Mouse (Mus musculus) macrophage (primary cell): ENCODE measurements around the gene Ntpcr. TPM values are rescaled to one million over a fixed set of nuclear protein-coding genes. Genes with fewer than 3 reads are reported as not detected.

Source experiments
- H3K27ac ChIP-seq: fragments of 350-480 bp; formaldehyde crosslinking; 2 replicates; pipeline ENCODE4 v1.9.0; 2021
- H3K36me3 ChIP-seq: fragments of 350-480 bp; formaldehyde crosslinking; 2 replicates; pipeline ENCODE4 v1.9.0; 2021; ENCODE audit errors: inconsistent target
- H3K4me3 ChIP-seq: fragments of 350-480 bp; formaldehyde crosslinking; 2 replicates; pipeline ENCODE4 v1.9.0; 2021; ENCODE audit errors: inconsistent target
- H3K79me2 ChIP-seq: fragments of 350-480 bp; formaldehyde crosslinking; 2 replicates; pipeline ENCODE4 v1.9.0; 2021; ENCODE audit errors: inconsistent target
- WGBS: methylation state at CpG from one replicate; pipeline ENCODE4 v1.1.7; 2026; ENCODE audit warnings: inconsistent platforms; ENCODE audit not compliant: missing documents; 5-methylcytosine and 5-hydroxymethylcytosine counted together
- polyA plus RNA-seq: library from polyadenylated mRNA; stranded (reverse); fragments of 250-400 nt; gene quantifications from 3 replicates; pipeline ENCODE4 v1.2.4, GENCODE M21; 2018; ENCODE audit warnings: inconsistent platforms
- total RNA-seq, 78 experiments: library from RNA; depleted of rRNA; stranded (reverse); fragments of 250-400 nt; gene quantifications; 1 replicate in 9 of 78; 2 replicates in 24 of 78; 3 replicates in 43 of 78; 4 replicates in 2 of 78; pipeline ENCODE4 v1.2.4; 2018; ENCODE audit warnings: inconsistent platforms in 56 of 78

The Ntpcr gene
- total RNA-seq (2018; cell fraction: chromatin; rRNA removed): 10 to 100 TPM in 17 of 26 experiments, 1 to 10 TPM in 9; 1.2 to 39.1 (median 15.2) TPM
- total RNA-seq (2018; cell fraction: cytosol; rRNA removed): 10 to 100 TPM; 20.8 to 49.8 (median 34.0) TPM
- 10 to 100 TPM in 21 of 26 experiments, 1 to 10 TPM in 5; 5.5 to 45.9 (median 15.3) TPM for total RNA-seq (2018; cell fraction: nucleus; rRNA removed)
- polyA plus RNA-seq: 20.0 to 70.1 TPM (median 33.8 TPM) in 3 replicates

DNA sequence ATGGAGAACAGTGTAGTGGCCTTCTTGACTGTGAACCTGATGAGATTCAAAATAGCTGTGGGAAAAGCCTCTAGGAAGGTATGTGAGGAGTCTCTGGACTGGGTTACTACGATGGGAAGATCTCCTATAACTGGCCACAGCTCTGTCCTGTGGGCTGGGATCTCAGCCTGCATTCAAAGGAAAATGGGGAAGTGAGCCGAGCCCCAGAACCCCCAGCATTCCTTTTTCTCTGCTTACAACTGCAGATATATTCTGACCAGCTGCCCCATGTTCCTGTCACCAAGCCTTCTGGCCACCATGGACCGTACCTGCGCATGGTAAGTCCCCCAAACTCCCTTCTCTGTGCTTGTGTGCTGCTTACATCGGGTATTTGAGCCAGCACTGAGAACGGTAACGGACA lies at the start of gene Ntpcr:
Gene Ntpcr, plus strand, starts transcription at position 218 of the 400 bp plus-strand sequence.
- Histone ChIP-seq H3K79me2 (peaks cover 5% of the 10 kb centered on the region; the same call in 1 of the 2 replicates), H3K4me3 (no peak within 1 kb of the TSS), H3K27ac (peak within 1 kb of the TSS; percentile 22; the same call in 1 of the 2 replicates), H3K36me3 (no peaks in the 10 kb centered on the region)
- 56% methylated on average over 7 of the region's 7 CpGs for WGBS

DNA sequence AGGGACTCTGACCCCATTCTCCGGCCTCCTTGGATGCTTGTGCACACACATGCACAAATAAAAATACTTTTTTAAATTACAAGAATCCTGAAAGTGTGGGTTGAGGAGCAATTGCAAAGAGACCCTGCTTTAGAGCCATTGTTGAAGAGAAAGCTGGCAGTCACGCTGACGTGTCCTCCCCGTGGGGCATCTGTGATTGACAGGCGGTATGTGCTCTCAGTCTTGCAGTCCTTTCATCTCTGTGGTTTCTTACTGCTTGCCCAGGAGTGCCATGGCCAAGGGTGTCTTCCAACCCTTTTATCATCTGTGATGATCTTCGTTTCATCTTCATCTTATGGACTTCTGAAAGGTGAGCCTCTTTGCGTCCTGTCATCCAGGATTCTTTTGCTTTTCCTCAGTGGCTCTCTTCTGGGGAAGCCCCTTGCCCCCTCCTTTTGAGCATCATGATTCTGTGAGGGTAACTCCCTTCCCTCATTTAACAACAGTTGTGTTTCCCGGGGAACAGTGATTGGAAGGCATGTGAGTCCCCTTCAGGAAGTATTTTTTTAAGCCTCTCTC lies 48.8 kb upstream of the Ntpcr start:
- 81% methylated on average over 8 of the region's 8 CpGs for WGBS
- no peak overlapping the region for H3K4me3 ChIP-seq
- no peaks in the 10 kb centered on the region for H3K79me2 ChIP-seq
- no peak overlapping the region for H3K27ac ChIP-seq
- no peaks in the 10 kb centered on the region for H3K36me3 ChIP-seq

DNA sequence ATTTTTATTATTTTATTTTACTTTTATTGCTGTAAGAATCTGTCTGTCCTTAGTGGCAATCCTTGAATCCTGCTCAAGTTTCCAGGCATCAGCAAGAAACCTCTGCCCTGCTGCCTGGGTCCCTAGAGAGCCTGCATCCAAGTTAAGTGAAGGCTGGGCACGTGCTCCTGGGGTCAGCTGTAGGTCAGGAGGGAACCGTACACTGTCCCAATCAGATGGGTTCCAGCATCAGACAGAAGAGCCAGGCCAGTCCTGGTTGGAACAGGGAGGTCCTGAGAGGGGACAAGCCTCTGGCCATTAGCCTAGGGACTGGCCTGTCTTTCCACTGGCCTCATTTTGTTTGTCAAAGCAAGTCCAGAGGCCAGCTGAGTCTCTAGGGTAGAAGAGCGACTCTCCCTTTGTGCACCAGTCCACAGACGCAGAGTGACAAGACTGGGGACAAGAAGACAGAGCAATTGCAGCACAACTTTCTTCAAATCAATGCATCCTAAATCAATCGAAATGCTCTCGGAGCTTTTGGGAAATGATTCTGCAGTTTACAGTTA lies 44.5 kb upstream of the Ntpcr start:
- H3K4me3 ChIP-seq: no peak overlapping the region
- no peaks in the 10 kb centered on the region for H3K36me3 ChIP-seq
- H3K27ac ChIP-seq: no peak overlapping the region
- 81% methylated on average over 6 of the region's 6 CpGs for WGBS
- H3K79me2 ChIP-seq: no peaks in the 10 kb centered on the region

DNA sequence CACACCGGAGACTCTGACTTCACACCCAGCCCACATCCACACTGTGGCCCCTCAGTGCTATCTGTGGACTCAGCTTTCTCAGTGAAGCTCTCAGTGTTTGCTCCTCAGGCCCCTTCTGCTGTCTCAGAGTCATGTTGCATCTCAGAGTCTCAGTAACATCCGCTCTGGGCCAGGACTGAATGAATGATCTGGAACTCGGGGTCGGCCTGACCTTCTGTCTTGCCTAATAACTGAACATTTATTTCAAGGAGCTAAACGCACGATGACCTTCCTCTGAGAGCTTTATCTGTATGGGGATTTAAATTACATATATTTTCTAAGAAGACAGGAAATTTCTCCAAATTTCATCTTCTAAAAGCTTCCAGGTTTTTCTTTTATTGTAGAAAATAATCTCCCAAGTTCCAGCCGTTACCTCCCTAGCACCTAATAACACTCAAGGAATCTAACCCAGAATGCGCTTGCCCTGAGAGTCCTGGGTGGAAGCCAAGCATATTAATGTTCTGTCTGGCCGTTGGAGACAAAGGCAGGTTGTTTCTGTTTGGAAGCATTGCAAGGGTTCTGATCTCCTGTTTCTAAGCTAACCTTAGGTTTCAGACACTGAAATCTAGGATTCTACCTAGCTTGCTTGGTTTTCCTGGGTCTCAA lies 43.4 kb upstream of the Ntpcr start:
- Histone ChIP-seq H3K4me3 (no peak overlapping the region), H3K79me2 (no peaks in the 10 kb centered on the region), H3K27ac (no peak overlapping the region), H3K36me3 (no peaks in the 10 kb centered on the region)
- WGBS: 79% methylated on average over 9 of the region's 9 CpGs

DNA sequence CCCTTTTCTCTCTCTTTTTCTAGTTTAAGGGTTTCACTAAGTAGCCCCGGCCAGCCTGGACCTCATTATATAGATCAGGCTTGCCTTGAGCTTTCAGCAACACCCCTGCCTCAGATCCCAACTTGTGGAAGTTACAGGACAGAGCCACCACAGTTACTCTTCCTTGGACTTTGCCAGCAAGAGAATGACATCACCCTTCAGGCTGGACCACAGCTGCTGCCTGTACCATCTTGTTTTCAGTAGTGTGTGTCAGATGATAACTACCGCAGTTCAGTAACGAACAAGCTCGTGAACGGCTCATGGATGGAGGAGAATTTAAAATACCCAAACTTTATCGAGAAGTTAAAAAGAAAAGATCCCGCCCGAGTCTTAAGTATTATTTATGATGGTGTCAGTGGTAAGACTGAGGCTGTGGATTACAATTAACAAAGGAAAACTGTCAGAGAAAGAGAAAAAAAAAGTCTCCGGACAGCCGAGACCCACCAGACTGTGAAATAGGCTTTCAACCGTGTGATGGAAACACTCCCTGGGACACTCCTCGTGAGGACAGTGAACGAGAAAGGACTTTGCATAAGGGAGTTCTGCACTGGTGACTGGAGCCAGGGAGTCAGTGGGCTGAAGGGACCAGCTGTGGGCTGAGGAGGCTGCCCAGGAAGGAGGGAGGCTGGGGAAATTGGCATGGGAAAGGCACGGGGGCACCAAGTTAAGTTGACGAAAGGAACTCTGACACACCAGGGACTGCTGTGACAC lies 39.4 kb upstream of the Ntpcr start:
- WGBS: 89% methylated on average over 15 of the region's 15 CpGs

DNA sequence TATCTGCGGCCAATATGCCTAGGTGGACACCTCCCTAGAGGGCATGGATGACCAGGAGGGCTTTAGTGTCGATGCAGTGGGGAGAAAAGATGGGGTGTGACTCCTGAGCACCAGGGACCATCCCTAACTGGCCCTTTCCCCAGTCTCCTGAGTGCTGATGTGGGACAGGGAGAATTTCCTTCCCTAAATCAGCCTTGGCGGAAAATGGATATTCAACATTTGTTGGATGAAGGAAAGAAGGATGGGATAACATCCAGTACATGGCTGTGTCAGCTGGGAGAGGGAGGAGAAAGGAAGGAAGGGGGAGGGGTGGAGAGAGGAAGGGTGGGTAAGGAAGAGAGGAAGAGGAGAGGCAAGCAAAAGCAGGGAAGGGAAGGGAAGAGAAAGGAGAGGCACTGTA lies 38.8 kb upstream of the Ntpcr start:
- H3K27ac ChIP-seq: no peak overlapping the region
- 87% methylated on average over 3 of the region's 3 CpGs for WGBS
- no peaks in the 10 kb centered on the region for H3K36me3 ChIP-seq
- H3K4me3 ChIP-seq: no peak overlapping the region
- H3K79me2 ChIP-seq: no peaks in the 10 kb centered on the region

More for the DNA sequence above, 39.4 kb upstream of the Ntpcr start:
- Histone ChIP-seq H3K4me3 (no peak overlapping the region), H3K79me2 (no peaks in the 10 kb centered on the region), H3K36me3 (no peaks in the 10 kb centered on the region), H3K27ac (no peak overlapping the region)

DNA sequence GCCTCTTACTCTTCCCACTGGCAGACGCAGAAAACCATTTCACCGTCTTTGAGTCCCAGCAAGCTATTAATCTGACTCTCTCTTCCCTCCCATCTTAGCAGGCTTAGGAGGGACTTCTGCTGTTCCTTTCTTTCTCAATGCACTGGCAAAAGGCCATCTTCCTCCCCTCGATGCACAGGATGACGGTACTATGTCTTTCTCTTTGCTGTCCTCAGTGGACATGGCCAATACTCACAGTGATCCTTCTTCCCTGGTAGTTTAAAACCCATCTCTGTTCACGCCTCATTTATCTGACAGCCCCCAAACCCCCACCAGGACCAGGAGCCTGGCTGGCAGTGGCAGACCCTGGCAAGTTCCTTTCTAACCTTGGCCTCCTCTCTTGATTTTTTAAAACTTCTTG lies 37.3 kb upstream of the Ntpcr start:
- WGBS: 69% methylated on average over 5 of the region's 5 CpGs
- no peaks in the 10 kb centered on the region for H3K79me2 ChIP-seq
- no peak overlapping the region for H3K4me3 ChIP-seq
- H3K27ac ChIP-seq: no peak overlapping the region
- H3K36me3 ChIP-seq: no peaks in the 10 kb centered on the region

DNA sequence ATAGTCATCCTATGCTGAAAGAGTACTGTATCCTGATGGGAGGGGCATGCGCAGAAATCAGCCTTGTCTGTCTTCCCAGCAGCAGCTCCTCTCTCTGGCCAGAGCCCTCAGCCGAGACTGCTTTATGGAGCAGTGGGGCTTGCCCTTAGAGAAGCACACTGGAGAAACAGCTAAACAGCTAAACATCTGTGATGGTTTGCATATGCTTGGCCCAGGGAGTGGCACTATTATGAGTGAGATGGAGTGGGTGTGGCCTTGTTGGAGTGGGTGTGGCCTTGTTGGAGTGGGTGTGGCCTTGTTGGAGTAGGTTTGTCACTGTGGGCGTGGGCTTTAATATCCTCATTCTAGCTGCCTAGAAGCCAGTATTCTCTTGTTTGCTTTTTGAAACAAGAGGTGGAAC lies 36.6 kb upstream of the Ntpcr start:
- WGBS: 100% methylated on average over 2 of the region's 3 CpGs
- Histone ChIP-seq H3K79me2 (no peaks in the 10 kb centered on the region), H3K36me3 (no peaks in the 10 kb centered on the region), H3K4me3 (no peak overlapping the region), H3K27ac (no peak overlapping the region)

DNA sequence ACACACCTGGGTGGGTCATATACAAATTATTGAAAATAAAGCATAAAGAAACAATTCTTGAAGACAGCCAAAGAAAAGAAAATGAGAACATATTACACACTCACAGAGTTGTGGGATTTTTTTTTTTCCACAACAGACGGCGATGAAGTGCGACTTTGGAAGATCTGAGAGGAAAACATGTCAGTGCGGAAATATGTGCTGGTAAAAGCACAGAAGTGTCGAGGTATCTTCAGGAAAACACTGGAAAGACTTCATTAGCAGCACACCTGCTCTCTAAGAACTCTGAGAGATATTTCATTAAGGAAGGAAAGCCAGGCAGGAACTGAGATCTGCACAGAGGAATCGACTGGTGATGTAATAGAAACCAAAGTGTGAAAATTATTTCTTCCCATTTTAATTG lies 33.8 kb upstream of the Ntpcr start:
- no peaks in the 10 kb centered on the region for H3K79me2 ChIP-seq

DNA sequence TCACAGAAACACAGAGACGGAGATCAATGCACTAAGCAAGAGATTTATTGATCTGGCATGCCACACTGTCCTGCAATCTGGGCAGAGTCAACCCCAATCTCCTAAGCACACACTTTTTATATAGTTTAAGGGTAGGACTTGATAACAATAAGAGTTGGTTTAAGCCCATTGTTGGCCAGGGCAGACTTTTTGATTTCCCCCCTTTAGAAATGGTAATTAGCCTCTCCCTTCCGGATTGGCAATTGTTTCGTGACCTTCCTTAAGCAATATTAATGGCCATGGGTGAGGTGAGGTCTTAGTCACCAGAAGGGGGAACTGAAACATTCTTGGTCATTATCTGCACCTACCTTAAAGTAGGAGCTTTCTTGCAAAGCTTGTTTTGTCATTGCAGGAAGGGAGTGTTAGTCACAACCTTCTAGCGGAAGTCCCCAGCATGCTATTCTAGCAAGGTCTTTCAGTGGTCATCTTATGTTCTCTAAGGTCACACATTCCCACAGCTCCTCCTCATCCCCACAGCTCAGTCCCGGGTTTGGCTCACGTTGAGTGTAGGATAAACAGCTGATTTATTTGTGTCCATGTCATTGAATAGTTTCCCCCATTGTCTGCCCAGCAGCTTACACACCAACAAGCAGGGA lies 30.3 kb upstream of the Ntpcr start:
- 37% methylated on average over 6 of the region's 6 CpGs for WGBS
- Histone ChIP-seq H3K27ac (no peak overlapping the region), H3K36me3 (no peaks in the 10 kb centered on the region), H3K79me2 (no peaks in the 10 kb centered on the region), H3K4me3 (no peak overlapping the region)

More for the DNA sequence above, 33.8 kb upstream of the Ntpcr start:
- Histone ChIP-seq H3K36me3 (no peaks in the 10 kb centered on the region), H3K27ac (no peak overlapping the region), H3K4me3 (no peak overlapping the region)
- 72% methylated on average over 6 of the region's 6 CpGs for WGBS

DNA sequence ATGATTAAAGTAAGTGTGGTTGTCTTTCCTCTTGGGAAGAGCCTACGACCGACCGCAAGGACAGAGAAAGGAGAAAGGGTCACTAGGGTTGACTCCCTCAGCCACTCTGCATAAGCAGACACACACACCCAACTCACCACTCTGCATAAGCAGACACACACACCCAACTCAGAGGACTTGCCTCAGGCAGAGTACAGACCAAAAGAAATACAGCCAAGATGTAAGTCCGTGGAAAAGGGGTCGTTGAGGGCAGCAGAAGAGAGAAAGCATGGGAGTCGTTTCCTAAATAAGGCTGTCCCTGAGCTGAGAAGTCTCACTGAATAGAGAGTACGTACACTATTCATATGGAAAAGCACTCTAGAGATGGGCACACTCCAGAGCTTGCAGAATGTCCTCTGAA lies 29.4 kb upstream of the Ntpcr start:
- no peak overlapping the region for H3K27ac ChIP-seq
- no peaks in the 10 kb centered on the region for H3K36me3 ChIP-seq
- H3K79me2 ChIP-seq: no peaks in the 10 kb centered on the region
- WGBS: 91% methylated on average over 7 of the region's 7 CpGs
- H3K4me3 ChIP-seq: no peak overlapping the region

DNA sequence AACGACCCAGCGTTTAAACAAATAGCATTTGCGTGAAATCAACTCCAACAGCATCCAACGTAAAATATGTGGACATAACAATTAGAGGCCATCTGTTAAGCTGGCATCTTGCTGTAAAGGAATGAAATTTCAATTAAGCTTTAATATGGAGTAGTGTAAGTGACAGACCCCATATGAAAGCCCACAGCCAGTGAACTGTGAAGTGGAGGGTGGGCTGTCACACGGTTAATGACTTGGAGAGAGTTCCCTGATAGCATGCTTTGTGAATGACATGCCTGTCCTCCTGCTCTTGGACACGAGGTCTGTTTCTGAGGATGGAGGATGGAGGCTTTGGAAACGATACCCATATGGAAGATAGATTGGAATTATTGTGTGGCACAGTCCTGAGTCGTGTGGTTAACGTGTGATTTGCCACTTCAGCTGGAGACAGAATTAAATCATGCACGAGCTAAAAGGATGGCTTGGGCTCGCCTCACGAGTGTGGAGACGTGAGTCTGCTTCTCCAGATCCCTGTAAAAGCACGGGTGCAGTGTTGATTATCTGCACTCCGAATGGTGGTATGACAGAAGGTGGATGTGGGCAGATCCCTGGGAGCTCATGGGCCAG lies 26.8 kb upstream of the Ntpcr start:
- no peak overlapping the region for H3K4me3 ChIP-seq
- H3K36me3 ChIP-seq: no peaks in the 10 kb centered on the region
- H3K27ac ChIP-seq: no peak overlapping the region
- 95% methylated on average over 15 of the region's 15 CpGs for WGBS
- H3K79me2 ChIP-seq: no peaks in the 10 kb centered on the region

DNA sequence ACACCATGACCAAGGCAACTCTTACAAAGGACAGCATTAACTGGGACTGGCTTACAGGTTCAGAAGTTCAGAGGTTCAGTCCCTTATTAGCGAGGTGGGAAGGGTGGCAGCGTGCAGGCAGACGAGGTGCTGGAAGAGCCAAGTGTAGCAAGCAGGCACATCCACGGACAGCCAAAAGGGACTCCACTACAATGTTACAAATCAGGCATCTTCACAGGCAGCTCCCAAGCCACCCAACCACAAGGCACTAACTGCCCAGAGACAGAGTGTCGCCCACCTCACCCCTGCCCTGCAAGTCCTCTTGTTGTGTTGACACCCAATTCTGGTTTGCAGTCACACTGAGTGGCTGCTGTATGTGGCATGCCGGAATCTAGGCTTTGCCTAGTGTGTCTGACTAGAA lies 25.3 kb upstream of the Ntpcr start:
- no peak overlapping the region for H3K27ac ChIP-seq

DNA sequence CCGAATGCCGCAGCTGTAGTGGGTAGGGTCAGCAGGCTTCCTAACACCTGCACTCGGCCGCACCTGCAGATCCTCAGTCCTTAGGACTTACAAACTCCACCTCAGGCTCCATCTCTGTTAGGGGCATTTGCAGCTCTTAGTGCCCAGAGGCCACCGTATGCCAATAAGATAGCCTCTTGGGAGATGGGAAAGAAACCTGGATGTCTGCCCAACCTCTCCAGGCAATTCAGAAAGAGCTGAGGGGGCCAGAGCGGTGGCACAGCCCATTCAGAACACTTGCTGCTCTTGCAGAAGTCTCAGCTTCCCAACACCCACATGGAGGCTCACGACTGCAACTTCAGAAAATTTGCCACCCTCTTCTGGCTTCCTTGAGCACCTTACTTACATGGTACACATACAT lies 23.9 kb upstream of the Ntpcr start:
- no peak overlapping the region for H3K27ac ChIP-seq
- 96% methylated on average over 7 of the region's 7 CpGs for WGBS
- H3K79me2 ChIP-seq: no peaks in the 10 kb centered on the region
- no peaks in the 10 kb centered on the region for H3K36me3 ChIP-seq
- H3K4me3 ChIP-seq: no peak overlapping the region

More for the DNA sequence above, 25.3 kb upstream of the Ntpcr start:
- 95% methylated on average over 6 of the region's 6 CpGs for WGBS
- Histone ChIP-seq H3K79me2 (no peaks in the 10 kb centered on the region), H3K4me3 (no peak overlapping the region), H3K36me3 (no peaks in the 10 kb centered on the region)
